Mouse (Mus musculus) spleen, postnatal 4 days (tissue): ENCODE measurements around the gene Kcnh5.

ENCODE experiments used
- DNase-seq, 2 experiments: peaks; one replicate each; pipeline ENCODE4 v3.0.0; 2022; ENCODE audit warnings: low spot score in 2 of 2

Gene Kcnh5

GRCm38 (mm10) chr12:74952661-74953060 is 224.5 kb downstream of the Kcnh5 start:
- no peak for DNase-seq

- DNase-seq, result no peak
Measured at GRCm38 (mm10) chr12:74951124-74952115, 225.7 kb downstream of the Kcnh5 start.

GRCm38 (mm10) chr12:74901331-74901730 is 275.8 kb downstream of the Kcnh5 start:
- DNase-seq, result no peak

- no peak for DNase-seq
Measured at GRCm38 (mm10) chr12:74900777-74901176, 276.4 kb downstream of the Kcnh5 start.

- no peak for DNase-seq
Measured at GRCm38 (mm10) chr12:74899055-74899454, 278.1 kb downstream of the Kcnh5 start.

GRCm38 (mm10) chr12:74898211-74898610 is 278.9 kb downstream of the Kcnh5 start:
- no peak for DNase-seq

GRCm38 (mm10) chr12:74894870-74895423 is 282.2 kb downstream of the Kcnh5 start:
- DNase-seq, result no peak

GRCm38 (mm10) chr12:74889419-74889818 is 287.7 kb downstream of the Kcnh5 start:
- no peak for DNase-seq

- DNase-seq, result no peak
Measured at GRCm38 (mm10) chr12:74887064-74887463, 290.1 kb downstream of the Kcnh5 start.

GRCm38 (mm10) chr12:74881344-74881743 is 295.8 kb downstream of the Kcnh5 start:
- no peak for DNase-seq

- DNase-seq, result no peak
Measured at GRCm38 (mm10) chr12:74855666-74856065, 321.5 kb downstream of the Kcnh5 start.

GRCm38 (mm10) chr12:74854263-74854662 is 322.9 kb downstream of the Kcnh5 start:
- DNase-seq, result no peak

- no peak for DNase-seq
Measured at GRCm38 (mm10) chr12:74850323-74850722, 326.8 kb downstream of the Kcnh5 start.

GRCm38 (mm10) chr12:74849912-74850311 is 327.2 kb downstream of the Kcnh5 start:
- no peak for DNase-seq

GRCm38 (mm10) chr12:74848611-74849347 is 328.4 kb downstream of the Kcnh5 start:
- no peak for DNase-seq
